Mouse (Mus musculus) midbrain, embryonic 14.5 days (tissue): ENCODE measurements around the gene Thumpd3. TPM values are rescaled to one million over a fixed set of nuclear protein-coding genes. Genes with fewer than 3 reads are reported as not detected.

Source experiments
- ATAC-seq: fragments of 200-750 bp; cut with Nextera tagmentation; 2 replicates; pipeline ENCODE4 v1.8.0; 2017; ENCODE audit warnings: moderate number of reproducible peaks, moderate library complexity; ENCODE audit not compliant: low FRiP score, low TSS enrichment
- DNase-seq: peaks from one replicate; pipeline ENCODE4 v3.0.0-alpha.2; 2015
- H3K27ac ChIP-seq: fragments of 300-500 bp; sonication (generic); replicated peaks from 2 replicates; pipeline ENCODE4 v1.5.1; 2014; ENCODE audit warnings: mild to moderate bottlenecking, low read depth, low read length, moderate library complexity
- H3K27me3 ChIP-seq: fragments of 300-500 bp; sonication (generic); 2 replicates; pipeline ENCODE4 v1.6.1; 2014; ENCODE audit warnings: low read length, control low read depth, mixed read lengths; ENCODE audit not compliant: control insufficient read depth, insufficient read depth
- H3K36me3 ChIP-seq: fragments of 300-500 bp; sonication (generic); 2 replicates; pipeline ENCODE4 v1.6.1; 2014; ENCODE audit warnings: low read length, control low read depth; ENCODE audit not compliant: control insufficient read depth, insufficient read depth
- H3K4me1 ChIP-seq: fragments of 300-500 bp; sonication (generic); 2 replicates; pipeline ENCODE4 v1.6.1; 2014; ENCODE audit warnings: mild to moderate bottlenecking, antibody characterized with exemption, low read length, control low read depth; ENCODE audit not compliant: control insufficient read depth, insufficient read depth
- H3K4me2 ChIP-seq: fragments of 300-500 bp; sonication (generic); 2 replicates; pipeline ENCODE4 v1.6.1; 2014; ENCODE audit warnings: mild to moderate bottlenecking, low read length, moderate library complexity
- H3K4me3 ChIP-seq: fragments of 300-500 bp; sonication (generic); replicated peaks from 2 replicates; pipeline ENCODE4 v1.5.1; 2014; ENCODE audit warnings: low read depth, low read length
- H3K9ac ChIP-seq: fragments of 300-500 bp; sonication (generic); replicated peaks from 2 replicates; pipeline ENCODE4 v1.6.1; 2014; ENCODE audit warnings: mild to moderate bottlenecking, low read length, moderate library complexity
- H3K9me3 ChIP-seq: fragments of 300-500 bp; sonication (generic); 2 replicates; pipeline ENCODE4 v1.6.1; 2016; ENCODE audit warnings: low read length, control low read depth, mixed read lengths; ENCODE audit not compliant: control insufficient read depth
- WGBS: fragments of 180-500 bp; shearing (Covaris S2); extraction: QIAGEN DNeasy Blood & Tissue Kit; methylation state at CpG from one replicate; pipeline ENCODE4 v1.1.7; 2014; 5-methylcytosine and 5-hydroxymethylcytosine counted together
- polyA plus RNA-seq: library from polyadenylated mRNA; unstranded; fragments of >200 nt; fragmentation: Nextera tagmentation; extraction: Ambion mirVana; gene quantifications from 2 replicates; pipeline ENCODE4 v1.2.1, GENCODE M21; 2014

Thumpd3 gene
- polyA plus RNA-seq, 1 experiment from 2014 or later = 48.3 TPM

DNA sequence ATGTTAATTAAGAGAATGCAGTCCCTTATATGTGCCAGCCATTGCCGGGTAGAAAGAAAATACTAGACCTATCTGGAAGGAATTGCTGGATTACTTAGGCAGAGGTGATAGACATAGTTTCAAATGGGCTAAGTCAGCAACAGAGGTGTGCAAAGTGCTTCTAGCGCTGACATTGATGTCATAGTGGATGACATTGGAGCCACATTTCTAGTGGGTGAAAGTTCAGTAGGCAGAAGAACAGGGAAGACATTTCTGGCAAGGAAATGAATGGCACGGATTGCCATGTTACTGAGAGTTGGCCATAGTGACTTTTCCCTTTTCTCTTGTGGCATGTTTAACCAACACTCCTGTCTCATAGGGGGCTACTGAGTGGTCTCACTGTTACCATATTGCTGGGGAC, 19.2 kb downstream of the Thumpd3 start:
- Histone ChIP-seq H3K36me3 (peaks cover 93% of the 10 kb centered on the region), H3K4me1 (no peaks in the 10 kb centered on the region), H3K27me3 (no peaks in the 10 kb centered on the region), H3K27ac (no peak overlapping the region), H3K9ac (no peak overlapping the region), H3K4me2 (no peak overlapping the region), H3K9me3 (no peaks in the 10 kb centered on the region), H3K4me3 (no peak overlapping the region)
- DNase-seq = no peak
- 92% methylated on average over 3 of the region's 3 CpGs for whole genome bisulfite sequencing
- no peak for ATAC-seq

DNA sequence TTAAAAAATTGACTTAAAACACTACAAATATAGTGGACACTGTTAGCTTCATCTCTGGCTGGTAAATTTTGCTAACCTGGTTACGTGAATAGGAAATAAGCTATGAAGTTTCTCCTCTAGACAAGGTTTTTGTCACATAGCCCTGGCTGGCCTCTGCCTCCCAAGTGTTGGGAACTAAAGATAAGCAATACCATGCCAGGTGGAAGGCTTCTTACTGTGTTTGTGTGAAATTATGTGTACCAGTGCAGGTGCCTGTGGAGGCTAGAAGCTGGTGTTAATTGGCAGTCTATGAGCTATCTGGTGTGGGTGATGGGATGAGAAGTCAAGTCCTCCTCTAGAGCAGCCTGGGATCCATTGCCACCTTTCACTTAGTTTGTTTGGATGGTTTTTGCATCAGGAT, 23.1 kb downstream of the Thumpd3 start:
- Histone ChIP-seq H3K4me1 (no peaks in the 10 kb centered on the region), H3K36me3 (peaks cover 57% of the 10 kb centered on the region), H3K9ac (no peak overlapping the region), H3K9me3 (no peaks in the 10 kb centered on the region), H3K4me2 (no peak overlapping the region), H3K27me3 (no peaks in the 10 kb centered on the region), H3K4me3 (no peak overlapping the region), H3K27ac (no peak overlapping the region)
- WGBS = 98% methylated on average over 1 of the region's 1 CpGs
- no peak for ATAC-seq
- no peak for DNase-seq

DNA sequence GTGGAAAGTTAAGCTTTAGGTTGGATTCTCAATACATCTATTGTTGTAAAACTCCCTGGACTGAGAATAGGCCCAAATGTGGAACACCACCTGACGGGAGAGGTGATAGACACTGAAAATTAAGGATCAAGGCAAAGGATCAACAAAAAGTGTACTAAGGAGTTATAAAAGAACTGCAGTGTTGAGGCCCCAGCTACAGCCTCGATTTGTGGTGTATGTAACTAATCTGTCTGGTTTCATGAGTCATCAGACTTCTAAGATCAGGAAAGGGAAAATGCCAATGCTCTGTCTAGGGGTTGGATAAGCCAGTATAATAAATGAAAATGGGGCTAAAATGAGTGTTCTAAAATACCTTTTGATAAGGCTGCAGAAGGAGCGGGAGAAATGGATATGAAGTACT, 29.2 kb downstream of the Thumpd3 start:
- 0 out of 2 replicates have a peak, but pooled peaks cover under 1% of the 10 kb centered on the region for H3K36me3 ChIP-seq
- DNase-seq = no peak
- peak overlapping the region; percentile 91 for H3K4me2 ChIP-seq
- peaks cover 34% of the 10 kb centered on the region for H3K4me1 ChIP-seq
- no peaks in the 10 kb centered on the region for H3K27me3 ChIP-seq
- peak overlapping the region; percentile 93 for H3K4me3 ChIP-seq
- no peak overlapping the region; the same call in 1 of the 2 replicates for H3K27ac ChIP-seq
- no peak for ATAC-seq
- 23% methylated on average over 3 of the region's 3 CpGs for WGBS
- H3K9ac ChIP-seq = peak overlapping the region; percentile 68
- H3K9me3 ChIP-seq = no peaks in the 10 kb centered on the region

DNA sequence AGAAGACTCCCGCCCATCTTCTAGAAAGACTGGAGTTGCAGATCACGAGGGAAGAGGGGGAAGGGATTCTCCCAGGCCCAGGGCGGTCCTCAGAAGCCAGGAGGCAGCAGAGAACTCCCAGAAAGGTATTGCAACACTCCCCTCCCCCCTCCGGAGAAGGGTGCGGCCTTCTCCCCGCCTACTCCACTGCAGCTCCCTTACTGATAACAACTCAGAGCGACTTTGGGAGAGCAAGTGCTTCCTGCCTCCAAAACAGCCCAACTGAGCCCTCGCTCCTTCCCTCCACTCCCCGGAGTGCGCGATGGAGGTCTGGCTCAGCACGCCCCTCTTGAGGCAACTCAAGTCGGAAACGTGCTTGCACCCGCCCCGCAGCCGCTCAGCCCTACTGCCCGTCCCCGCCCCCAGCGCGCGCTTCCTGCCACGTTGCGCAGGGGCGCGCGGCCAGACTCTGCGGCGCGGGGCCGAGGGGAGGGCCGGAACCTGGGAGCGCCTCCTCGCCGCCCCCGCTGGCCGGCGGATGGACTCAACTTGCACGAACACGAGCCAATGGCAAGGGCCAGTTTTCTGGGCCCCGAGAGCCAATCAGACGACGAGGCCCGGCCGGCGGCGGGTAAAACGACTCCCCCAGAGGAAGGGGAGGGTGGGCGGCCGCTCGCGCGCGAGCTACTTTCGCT, 30.1 kb downstream of the Thumpd3 start:
- peak overlapping the region; percentile 91 for H3K4me2 ChIP-seq
- peak overlapping the region; percentile 100 for H3K27ac ChIP-seq
- H3K4me1 ChIP-seq = peaks cover 37% of the 10 kb centered on the region
- 0% methylated on average over 54 of the region's 55 CpGs for WGBS
- H3K4me3 ChIP-seq = peak overlapping the region; percentile 93
- H3K9ac ChIP-seq = peak overlapping the region; percentile 68
- H3K36me3 ChIP-seq = no peaks in the 10 kb centered on the region
- H3K27me3 ChIP-seq = no peaks in the 10 kb centered on the region
- peak; percentile 83 for ATAC-seq
- DNase-seq = peak; percentile 97
- no peaks in the 10 kb centered on the region for H3K9me3 ChIP-seq

DNA sequence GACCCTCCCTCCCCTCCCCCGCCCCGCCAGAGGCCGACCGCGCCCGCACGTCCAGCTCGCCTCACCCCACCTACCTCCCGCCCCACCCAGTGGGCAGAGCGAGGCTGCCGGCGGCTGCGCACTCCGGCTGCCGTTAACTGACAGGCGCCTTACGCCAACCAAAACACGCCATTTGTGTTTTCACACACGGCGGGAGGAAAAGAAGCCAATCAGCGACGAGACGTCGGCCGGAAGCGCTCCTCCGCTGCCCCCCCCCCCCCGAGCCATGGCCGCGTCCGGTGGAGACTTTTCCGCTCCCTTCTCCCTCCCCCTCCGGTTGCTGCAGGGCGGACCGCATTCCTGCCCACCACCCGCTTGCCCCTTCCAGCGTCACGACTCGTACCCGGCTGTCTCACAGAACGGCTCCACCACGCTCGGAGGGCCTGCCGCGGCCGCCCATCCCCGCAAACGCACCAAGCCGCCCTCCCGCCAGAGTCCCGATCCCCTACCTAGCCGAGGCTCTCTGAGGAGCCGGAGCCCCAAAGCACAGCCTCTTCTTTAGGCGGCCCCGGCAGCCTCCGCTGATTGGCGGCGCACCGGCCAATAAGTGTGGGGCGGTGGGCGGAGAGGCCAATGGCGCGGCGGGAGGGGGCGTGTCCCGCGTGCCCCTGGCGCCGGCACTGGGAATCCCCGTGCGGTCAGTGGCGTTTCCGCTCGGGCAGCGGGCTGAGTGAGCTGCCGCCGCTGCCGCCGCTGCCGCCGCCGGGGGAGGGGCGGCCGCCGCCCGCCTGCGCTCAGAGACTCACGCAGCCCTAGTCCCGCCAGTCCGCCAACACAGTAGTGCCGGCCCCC, 30.9 kb downstream of the Thumpd3 start, which contains the start of gene Setd5:
Gene Setd5, plus strand, starts transcription at position 680 of the 831 bp plus-strand sequence.
- Histone ChIP-seq H3K4me2 (peak within 1 kb of the TSS; percentile 91), H3K4me3 (peak within 1 kb of the TSS; percentile 93), H3K36me3 (no peaks in the 10 kb centered on the region), H3K9me3 (no peaks in the 10 kb centered on the region), H3K4me1 (peaks cover 44% of the 10 kb centered on the region), H3K27me3 (no peaks in the 10 kb centered on the region), H3K9ac (peak within 1 kb of the TSS; percentile 96), H3K27ac (peak within 1 kb of the TSS; percentile 100)
- DNase-seq (peak; percentile 98), ATAC-seq (peak; percentile 94)
- 1% methylated on average over 72 of the region's 91 CpGs for WGBS

DNA sequence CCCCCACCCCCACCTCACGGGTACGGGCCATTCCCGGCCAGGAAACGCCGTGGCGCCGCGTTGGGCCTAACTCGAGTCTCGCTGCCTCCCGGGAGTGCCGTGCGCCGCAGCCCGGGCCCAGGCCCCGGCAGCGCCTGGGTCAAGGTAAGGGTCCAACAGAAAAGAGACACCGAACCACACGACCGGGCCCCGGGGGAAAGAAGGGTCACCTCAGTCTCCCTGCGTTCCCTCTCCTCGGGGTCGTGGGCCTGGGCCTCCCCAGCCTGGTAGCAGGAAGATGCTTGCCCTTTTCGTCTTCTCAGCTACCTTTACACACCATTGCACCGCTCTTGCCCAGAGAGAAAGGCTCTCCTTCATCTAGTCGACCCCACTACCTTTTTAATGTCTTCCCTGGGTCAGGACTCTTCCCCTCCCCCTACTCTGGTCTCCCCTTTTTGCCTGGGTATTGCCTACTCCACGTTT, 31.6 kb downstream of the Thumpd3 start:
- ATAC-seq (no peak), DNase-seq (peak; percentile 45)
- peak overlapping the region; percentile 70 for H3K4me2 ChIP-seq
- H3K4me1 ChIP-seq = peaks cover 51% of the 10 kb centered on the region
- H3K27ac ChIP-seq = peak overlapping the region; percentile 100
- WGBS = under 1% methylated on average over 28 of the region's 28 CpGs
- H3K9me3 ChIP-seq = no peaks in the 10 kb centered on the region
- no peaks in the 10 kb centered on the region for H3K27me3 ChIP-seq
- peak overlapping the region; percentile 96 for H3K9ac ChIP-seq
- peak overlapping the region; percentile 93 for H3K4me3 ChIP-seq
- H3K36me3 ChIP-seq = no peaks in the 10 kb centered on the region

DNA sequence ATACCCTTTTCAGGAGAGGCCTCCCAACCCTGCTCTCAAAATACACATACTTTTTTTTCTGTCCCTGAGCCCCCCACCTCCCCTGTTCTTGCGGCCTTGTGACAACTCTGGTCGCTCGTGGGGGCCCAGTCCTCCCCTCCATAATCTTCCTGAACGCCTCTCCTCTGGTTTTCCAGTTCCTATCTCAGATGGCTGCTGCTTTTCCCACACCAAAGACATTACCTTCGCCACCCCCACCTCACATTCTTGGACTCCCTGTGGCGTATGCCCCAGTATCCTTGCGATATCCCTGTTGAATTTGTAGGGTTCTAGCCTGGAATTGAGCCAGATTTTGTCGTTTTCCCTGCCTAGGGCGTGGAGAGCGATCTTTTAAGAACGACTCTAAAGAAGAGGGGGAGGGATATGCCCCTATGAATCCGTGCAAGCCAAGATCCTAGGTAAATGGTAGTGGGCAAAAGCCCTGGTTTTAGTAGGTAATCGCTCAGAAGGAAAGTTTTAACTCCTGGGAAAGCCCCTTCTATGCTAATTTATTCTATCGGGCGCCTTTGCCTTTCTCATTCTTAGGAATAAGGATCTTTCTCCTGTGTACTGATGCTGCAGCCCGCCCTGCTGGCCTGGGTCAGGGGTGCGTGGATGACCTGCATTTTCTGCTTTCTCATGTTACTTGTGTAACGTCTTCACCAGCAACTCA, 32.2 kb downstream of the Thumpd3 start:
- peak overlapping the region; percentile 100 for H3K27ac ChIP-seq
- peaks cover 51% of the 10 kb centered on the region for H3K4me1 ChIP-seq
- H3K9ac ChIP-seq = peak overlapping the region; percentile 96
- peak overlapping the region; percentile 93 for H3K4me3 ChIP-seq
- H3K4me2 ChIP-seq = peak overlapping the region; percentile 70
- under 1% methylated on average over 18 of the region's 18 CpGs for WGBS
- H3K36me3 ChIP-seq = no peaks in the 10 kb centered on the region
- ATAC-seq (no peak), DNase-seq (peak; percentile 57)
- no peaks in the 10 kb centered on the region for H3K9me3 ChIP-seq
- no peaks in the 10 kb centered on the region for H3K27me3 ChIP-seq

DNA sequence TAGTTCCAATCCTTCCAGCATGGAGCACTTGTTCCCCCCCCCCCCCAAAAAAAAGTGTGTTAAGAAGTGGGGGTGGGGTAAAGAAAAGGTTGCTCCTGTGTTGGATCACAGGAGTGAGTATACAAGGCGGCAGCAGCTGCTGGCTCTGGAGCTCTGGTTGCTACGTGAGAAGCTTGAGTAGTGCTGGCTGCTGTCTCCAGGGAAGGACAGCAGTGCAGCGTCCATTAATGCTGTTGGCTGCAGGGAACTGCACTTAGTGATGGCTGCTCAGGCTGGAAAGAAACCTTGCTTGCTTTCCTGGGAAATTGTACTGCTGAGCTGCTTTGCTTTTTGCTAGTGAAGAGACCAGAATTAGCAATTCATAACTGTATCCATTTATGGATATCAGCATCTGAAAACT, 33.5 kb downstream of the Thumpd3 start:
- DNase-seq = peak; percentile 83
- H3K9ac ChIP-seq = no peak overlapping the region; the same call in 1 of the 2 replicates
- WGBS = 0% methylated on average over 3 of the region's 3 CpGs
- ATAC-seq = no peak
- H3K27ac ChIP-seq = peak overlapping the region; percentile 60
- peak overlapping the region; percentile 93 for H3K4me3 ChIP-seq
- no peaks in the 10 kb centered on the region for H3K9me3 ChIP-seq
- no peaks in the 10 kb centered on the region for H3K27me3 ChIP-seq
- H3K36me3 ChIP-seq = no peaks in the 10 kb centered on the region
- peaks cover 53% of the 10 kb centered on the region for H3K4me1 ChIP-seq
- H3K4me2 ChIP-seq = peak overlapping the region; percentile 70
